Mouse (Mus musculus): ENCODE results near the gene Trim75. TPM values are rescaled to one million over a fixed set of nuclear protein-coding genes. Genes with fewer than 3 reads are reported as not detected.

Gene Trim75
- polyA plus RNA-seq, 1 experiment from 2014 or later, result not detected

- no peak overlapping the region for H3K4me3 ChIP-seq (replicated peaks)
- no peak overlapping the region for H3K4me2 ChIP-seq
- H3K4me1 ChIP-seq (replicated peaks), result peaks cover 19% of the 10 kb centered on the region
- H3K27ac ChIP-seq (replicated peaks), result no peak overlapping the region
- H3K27me3 ChIP-seq, result peaks cover 15% of the 10 kb centered on the region; the same call in 1 of the 2 replicates
- H3K9ac ChIP-seq, result no peak overlapping the region
- H3K36me3 ChIP-seq (replicated peaks), result no peaks in the 10 kb centered on the region
- no peak for ATAC-seq (ENCODE audit: insufficient read depth)
- no peaks in the 10 kb centered on the region for H3K9me3 ChIP-seq (replicated peaks)
- 16% methylated on average over 5 of the region's 5 CpGs for WGBS (ENCODE audit: insufficient replicate concordance)
These were observed 44.7 kb downstream of the Trim75 start for GRCm38 (mm10) chr8:64942946-64943345.

GRCm38 (mm10) chr8:64941495-64941894 is 46.1 kb downstream of the Trim75 start:
- H3K36me3 ChIP-seq (replicated peaks), result no peaks in the 10 kb centered on the region
- H3K27ac ChIP-seq (replicated peaks), result no peak overlapping the region
- ATAC-seq (ENCODE audit: insufficient read depth), result no peak
- no peaks in the 10 kb centered on the region for H3K9me3 ChIP-seq (replicated peaks)
- no peak overlapping the region for H3K4me2 ChIP-seq
- 14% methylated on average over 9 of the region's 9 CpGs for WGBS (ENCODE audit: insufficient replicate concordance)
- peaks cover 15% of the 10 kb centered on the region; the same call in 1 of the 2 replicates for H3K27me3 ChIP-seq
- H3K4me1 ChIP-seq (replicated peaks), result peaks cover 8% of the 10 kb centered on the region
- H3K9ac ChIP-seq, result no peak overlapping the region
- H3K4me3 ChIP-seq (replicated peaks), result no peak overlapping the region

- Histone ChIP-seq H3K4me2 (no peak overlapping the region), H3K9me3 (replicated peaks) (no peaks in the 10 kb centered on the region), H3K4me1 (replicated peaks) (peaks cover 4% of the 10 kb centered on the region; the same call in 1 of the 2 replicates), H3K36me3 (replicated peaks) (no peaks in the 10 kb centered on the region), H3K9ac (no peak overlapping the region), H3K27ac (replicated peaks) (no peak overlapping the region), H3K27me3 (peaks cover 15% of the 10 kb centered on the region; the same call in 1 of the 2 replicates), H3K4me3 (replicated peaks) (no peak overlapping the region)
- no peak for ATAC-seq (ENCODE audit: insufficient read depth)
- WGBS (ENCODE audit: insufficient replicate concordance), result 63% methylated on average over 8 of the region's 8 CpGs
These were observed 46.6 kb downstream of the Trim75 start for GRCm38 (mm10) chr8:64941019-64941418.

GRCm38 (mm10) chr8:64934997-64935396 is 52.6 kb downstream of the Trim75 start:
- no peak overlapping the region for H3K9ac ChIP-seq
- no peaks in the 10 kb centered on the region for H3K4me1 ChIP-seq (replicated peaks)
- H3K9me3 ChIP-seq (replicated peaks), result no peaks in the 10 kb centered on the region
- H3K27ac ChIP-seq (replicated peaks), result no peak overlapping the region
- WGBS (ENCODE audit: insufficient replicate concordance), result 58% methylated on average over 3 of the region's 3 CpGs
- H3K36me3 ChIP-seq (replicated peaks), result no peaks in the 10 kb centered on the region
- no peak overlapping the region for H3K4me2 ChIP-seq
- ATAC-seq (ENCODE audit: insufficient read depth), result no peak
- H3K4me3 ChIP-seq (replicated peaks), result no peak overlapping the region
- no peaks in the 10 kb centered on the region for H3K27me3 ChIP-seq

Other genes with a start within 250 kb of the Trim75 start
- gene Klhl2, start 137.8 kb downstream of the Trim75 start, polyA plus RNA-seq (2015; fragmentation: Nextera tagmentation; extraction: Ambion mirVana), result 3.7 and 3.8 TPM in 2 replicates
- gene Tmem192, start 40.6 kb downstream of the Trim75 start, polyA plus RNA-seq (2015; fragmentation: Nextera tagmentation; extraction: Ambion mirVana), result 11.9 and 12.2 TPM in 2 replicates
- gene Trim61, start 30.7 kb upstream of the Trim75 start, polyA plus RNA-seq (2015; fragmentation: Nextera tagmentation; extraction: Ambion mirVana), result not detected in 2 replicates
- gene Trim60, start 30.8 kb upstream of the Trim75 start, polyA plus RNA-seq (2015; fragmentation: Nextera tagmentation; extraction: Ambion mirVana), result not detected in 2 replicates
- 0.13 and 0.24 TPM in 2 replicates for gene Apela, start 49.5 kb upstream of the Trim75 start, polyA plus RNA-seq (2015; fragmentation: Nextera tagmentation; extraction: Ambion mirVana)
- gene Gm10663, start 87.2 kb upstream of the Trim75 start, polyA plus RNA-seq (2015; fragmentation: Nextera tagmentation; extraction: Ambion mirVana), result not detected in 2 replicates
- 0.10 TPM in 1 of 2 replicates, not detected in the other for gene BC030870, start 141.7 kb upstream of the Trim75 start, polyA plus RNA-seq (2015; fragmentation: Nextera tagmentation; extraction: Ambion mirVana)